Mouse (Mus musculus) common myeloid progenitor, adult 5-6 weeks (primary cell): ENCODE measurements around the gene Sprtn. TPM values are rescaled to one million over a fixed set of nuclear protein-coding genes. Genes with fewer than 3 reads are reported as not detected.

Experiments
- ATAC-seq: replicated peaks from 2 replicates; pipeline ENCODE4 v1.8.0; 2016; ENCODE audit warnings: low read depth, mild to moderate bottlenecking, moderate TSS enrichment, inconsistent platforms; ENCODE audit not compliant: poor library complexity, severe bottlenecking
- total RNA-seq: library from RNA; stranded (forward); fragments of 200-1000, 187-1606 nt; gene quantifications from 2 replicates; pipeline ENCODE4 v1.2.3, GENCODE M21; 2017

Gene Sprtn
- total RNA-seq, 1 experiment from 2014 or later, result 26.8 TPM

- peak; percentile 2; the same call in 1 of the 2 replicates for ATAC-seq
These were observed 692 bp downstream of the Sprtn start for GRCm38 (mm10) chr8:124898251-124898905.

DNA sequence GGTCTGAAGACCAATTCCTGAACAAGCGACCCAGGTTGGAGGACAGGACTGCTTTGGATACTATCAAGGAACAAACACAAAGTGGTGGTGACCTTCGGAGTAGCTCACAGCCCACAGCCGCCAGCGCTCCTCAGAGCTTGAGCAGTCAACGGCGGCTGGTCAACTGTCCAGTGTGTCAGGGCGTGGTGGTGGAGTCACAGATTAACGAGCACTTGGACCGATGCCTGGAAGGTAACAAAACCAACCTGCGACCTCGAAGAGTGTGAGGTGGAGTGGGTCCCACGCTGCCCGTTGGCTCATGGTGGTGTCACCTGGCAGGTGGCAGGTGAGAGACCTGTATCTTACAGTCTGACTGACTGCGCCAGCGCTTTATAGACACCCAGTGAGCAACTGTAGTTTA lies 5.5 kb downstream of the Sprtn start:
- ATAC-seq, result no peak

DNA sequence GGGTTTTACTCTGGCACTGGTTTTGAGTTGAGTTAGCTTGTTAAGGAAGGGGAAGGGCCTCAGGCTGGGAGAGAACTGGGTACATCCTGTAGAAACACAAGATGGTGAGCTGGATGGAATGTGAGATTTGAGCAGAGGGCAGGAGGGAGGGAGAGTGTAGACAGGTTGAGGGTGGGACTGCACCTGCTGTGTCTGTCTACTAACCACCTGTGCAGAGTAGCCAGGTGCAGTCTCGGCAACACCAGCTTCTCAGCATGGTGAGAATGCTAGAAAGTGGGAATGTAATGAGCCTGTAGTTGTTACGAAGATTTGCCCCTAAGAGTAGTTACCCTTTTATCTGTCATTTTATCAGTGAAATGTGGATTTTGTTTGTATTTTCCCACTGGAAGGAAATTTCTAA lies 7.8 kb downstream of the Sprtn start:
- ATAC-seq, result no peak

DNA sequence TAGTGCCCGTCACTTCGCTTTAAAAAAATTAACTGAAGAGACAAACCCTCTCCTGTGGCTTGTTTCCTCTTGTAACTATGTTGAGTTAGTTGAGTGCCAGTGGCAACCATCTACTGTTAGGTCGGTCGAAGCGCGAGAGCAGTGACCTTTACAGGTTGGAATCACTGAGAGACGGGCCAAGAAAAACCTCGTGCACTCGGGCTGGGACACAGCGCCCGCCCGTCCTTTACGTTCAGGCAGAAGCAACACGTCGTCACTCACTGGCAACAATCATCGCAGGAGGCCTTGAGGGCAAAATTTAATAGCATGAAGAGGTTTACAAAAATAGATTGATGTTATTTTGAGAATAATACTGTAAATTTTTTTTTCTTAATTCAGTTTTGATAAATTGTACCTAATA lies 12.2 kb downstream of the Sprtn start:
- no peak for ATAC-seq

GRCm38 (mm10) chr8:124910349-124910748 lies 12.7 kb downstream of the Sprtn start:
- no peak for ATAC-seq

GRCm38 (mm10) chr8:124911938-124912872 lies 14.5 kb downstream of the Sprtn start:
- peak; percentile 72 for ATAC-seq

DNA sequence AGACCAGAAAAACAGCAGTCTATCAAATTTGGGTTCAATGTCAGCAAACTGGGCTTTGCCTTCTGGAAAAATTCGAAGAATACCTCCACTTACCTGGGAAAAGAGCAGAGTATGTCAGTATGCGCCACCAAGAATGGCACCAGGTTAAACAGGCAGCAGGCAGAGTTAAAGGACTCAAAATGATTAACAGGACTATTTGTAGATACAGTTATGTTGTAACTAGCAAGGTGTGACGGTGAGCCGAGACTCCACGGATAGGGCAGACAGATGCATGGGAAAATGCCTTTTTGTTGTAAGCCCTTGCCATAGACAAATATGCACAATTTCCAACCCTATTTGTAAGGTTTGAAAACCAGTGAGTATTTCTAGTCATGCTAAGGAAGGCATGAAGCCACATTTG lies 16.4 kb downstream of the Sprtn start:
- ATAC-seq, result no peak

DNA sequence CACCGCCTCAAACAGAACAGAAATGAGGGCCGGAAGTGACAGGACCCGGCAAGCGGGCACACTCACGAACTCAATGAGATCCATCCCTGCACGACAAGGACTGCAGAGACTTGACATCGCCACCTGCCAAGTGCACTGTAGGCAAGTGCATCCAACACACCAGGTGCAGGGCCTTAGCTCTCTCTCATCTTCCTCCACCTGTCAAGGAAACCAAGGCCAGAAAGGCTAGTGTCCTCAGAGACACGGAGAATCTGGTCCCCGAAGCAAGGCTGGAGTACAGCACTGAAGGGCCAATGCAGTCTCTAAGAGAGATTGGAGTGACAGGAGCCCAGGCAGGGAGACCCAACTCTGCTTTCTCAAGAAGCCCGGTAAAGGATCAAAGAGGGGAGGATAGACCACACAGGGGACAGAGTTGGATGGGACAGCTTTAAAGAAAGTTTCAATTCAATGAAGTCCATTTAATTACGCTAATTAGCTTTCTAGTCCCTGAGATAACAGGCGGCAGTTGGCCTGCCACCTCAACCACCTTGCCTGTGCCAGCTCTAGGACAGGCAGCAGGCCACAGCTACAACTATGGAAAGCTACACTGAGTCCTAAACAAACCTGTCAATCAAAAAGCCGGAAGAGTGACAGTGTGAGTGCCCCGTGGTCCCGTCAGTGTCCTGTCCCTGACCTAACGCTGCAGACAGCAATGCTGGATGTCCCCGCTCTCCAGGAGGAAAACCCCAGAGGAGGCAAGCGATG lies 20.2 kb downstream of the Sprtn start:
- ATAC-seq, result no peak

GRCm38 (mm10) chr8:124921369-124922279 lies 23.9 kb downstream of the Sprtn start:
- ATAC-seq, result peak; percentile 63

DNA sequence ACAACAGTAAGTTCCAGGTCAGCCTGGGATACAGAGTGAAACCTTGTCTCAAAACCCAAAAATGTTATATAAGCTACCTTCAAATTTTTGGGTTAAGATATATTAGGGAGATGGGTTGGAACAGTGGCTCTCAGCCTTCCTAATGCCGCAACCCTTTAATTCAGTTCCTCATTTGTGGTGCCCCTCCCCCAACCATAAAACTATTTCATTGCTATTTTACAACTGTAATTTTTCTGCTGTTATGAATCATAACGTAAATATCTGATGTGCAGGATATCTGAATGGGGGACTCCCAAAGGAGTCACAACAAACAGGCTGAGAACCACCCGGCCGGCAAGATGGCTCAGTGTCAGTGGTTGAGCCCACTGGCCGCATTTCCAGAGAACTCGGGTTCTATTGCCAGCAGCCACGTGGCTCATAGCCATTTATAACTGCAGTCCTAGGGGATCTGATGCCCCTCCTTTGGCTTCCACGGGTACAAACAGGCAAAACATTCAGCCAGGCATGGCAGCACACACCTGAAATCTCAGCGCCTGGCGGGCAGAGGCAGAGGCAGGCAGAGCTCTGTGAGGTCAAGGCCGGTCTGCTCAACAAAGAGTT lies 24.9 kb downstream of the Sprtn start:
- ATAC-seq, result no peak

- no peak for ATAC-seq
These were observed 26.4 kb downstream of the Sprtn start for GRCm38 (mm10) chr8:124923971-124924652.

GRCm38 (mm10) chr8:124925544-124926266 lies 28.0 kb downstream of the Sprtn start:
- peak; percentile 52 for ATAC-seq

DNA sequence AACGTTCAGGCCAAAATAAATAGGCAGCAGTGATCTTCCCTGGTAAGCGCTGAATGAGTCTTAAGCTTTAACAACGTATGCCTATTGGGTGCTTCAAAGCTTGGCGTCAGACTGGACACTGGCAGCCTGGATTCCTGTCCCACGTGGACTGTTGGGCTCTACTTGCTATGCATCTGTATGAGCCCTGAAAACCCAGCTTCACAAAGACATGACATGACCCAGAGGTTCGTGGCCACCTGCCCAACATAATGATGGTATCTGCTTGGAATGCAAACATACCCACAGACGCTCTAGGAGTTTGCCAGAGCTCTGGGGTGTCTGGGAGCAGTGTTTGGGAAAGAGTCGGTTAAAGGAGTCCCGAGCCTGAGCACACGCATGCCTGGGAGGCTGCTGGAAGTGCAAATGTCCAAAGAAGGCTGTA lies 28.7 kb downstream of the Sprtn start:
- ATAC-seq, result no peak

GRCm38 (mm10) chr8:124929006-124929405 lies 31.3 kb downstream of the Sprtn start:
- no peak for ATAC-seq

DNA sequence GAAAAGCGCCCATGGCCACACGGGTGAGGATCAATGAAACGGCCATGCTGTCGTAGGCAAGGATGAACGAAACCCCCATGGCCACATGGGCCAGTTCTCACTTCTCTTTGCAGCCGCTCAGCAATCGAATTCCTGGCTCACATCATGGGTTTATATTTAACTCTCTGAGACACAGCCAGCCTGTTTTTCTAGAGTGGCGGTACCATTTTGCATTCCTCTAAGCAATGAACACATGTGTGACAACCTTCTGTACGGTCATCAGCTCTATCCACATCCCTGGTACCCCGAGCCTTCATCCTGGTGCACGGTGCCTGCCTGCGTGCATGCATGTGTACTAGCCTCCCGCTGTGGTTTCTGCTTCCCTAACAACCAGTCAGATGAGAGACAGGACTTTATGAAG lies 32.4 kb downstream of the Sprtn start:
- ATAC-seq, result no peak

GRCm38 (mm10) chr8:124930649-124931048 lies 33.0 kb downstream of the Sprtn start:
- no peak for ATAC-seq

GRCm38 (mm10) chr8:124932435-124932834 lies 34.7 kb downstream of the Sprtn start:
- no peak for ATAC-seq

- no peak for ATAC-seq
These were observed 37.4 kb downstream of the Sprtn start for GRCm38 (mm10) chr8:124935116-124935515.
